Mouse (Mus musculus) sigmoid colon, adult 10 weeks (tissue): ENCODE results near the gene Vmn1r212. TPM values are rescaled to one million over a fixed set of nuclear protein-coding genes. Genes with fewer than 3 reads are reported as not detected.

ENCODE experiments used
- polyA plus RNA-seq: library from polyadenylated mRNA; stranded (reverse); fragments of 350-450 nt; fragmentation: Illumina TruSeq; extraction: RNeasy Lipid Tissue Mini Kit (QIAGEN cat#74804); gene quantifications from one replicate; pipeline ENCODE4 v1.2.3, GENCODE M21; 2014; ENCODE audit warnings: low read depth, low replicate concordance

Gene Vmn1r212
- not detected for polyA plus RNA-seq

DNA sequence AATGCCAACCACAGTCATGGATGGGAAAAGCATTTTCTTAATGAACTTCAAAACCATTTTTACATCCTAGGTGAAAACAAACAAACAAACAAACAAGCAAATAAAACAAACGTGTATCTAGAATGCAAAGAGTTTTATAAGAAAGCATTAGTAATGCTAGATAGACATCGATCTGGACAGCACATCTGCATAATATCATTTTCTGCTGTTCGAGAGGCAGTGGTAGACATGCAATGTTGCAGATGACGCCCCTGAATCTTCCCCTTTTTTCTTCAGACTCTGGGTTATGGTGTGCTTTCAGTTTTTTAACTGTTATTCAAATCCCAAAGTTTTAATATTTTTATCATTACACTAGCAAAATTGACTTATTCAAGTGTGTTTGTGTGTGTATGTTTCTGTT, at the start of gene Vmn1r212:
Vmn1r212 (minus strand) TSS at position 101 of the 400 bp plus-strand sequence.

DNA sequence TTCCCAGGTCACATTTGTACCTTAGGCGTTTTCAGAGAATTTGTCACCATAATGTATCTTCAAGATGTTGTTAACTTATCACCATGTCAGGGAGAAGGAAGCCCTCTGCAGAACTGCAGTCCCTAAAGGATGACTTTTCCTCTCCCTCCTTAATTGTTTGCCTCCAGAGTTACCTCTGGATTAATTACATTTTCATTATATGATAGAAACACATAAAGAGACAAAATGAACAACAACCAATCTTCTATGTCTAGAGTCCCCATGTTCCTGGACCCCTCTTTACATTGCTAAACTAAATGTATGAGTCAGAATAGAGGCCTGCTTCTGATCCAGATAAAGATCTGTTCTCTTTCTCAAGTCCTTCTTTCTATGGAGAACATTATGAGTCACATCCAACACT, 26.5 kb downstream of the Vmn1r212 start, which contains the start of gene Vmn1r211:
Vmn1r211 (minus strand) TSS at position 101 of the 400 bp plus-strand sequence.

Other genes starting within 250 kb of the Vmn1r212 start
- not detected for gene Vmn1r207-ps, start 154.6 kb downstream of the Vmn1r212 start, polyA plus RNA-seq
- gene Vmn1r208, start 106.8 kb downstream of the Vmn1r212 start, polyA plus RNA-seq, result not detected
- gene Vmn1r209, start 74.5 kb downstream of the Vmn1r212 start, polyA plus RNA-seq, result not detected
- not detected for gene Vmn1r210, start 52.9 kb downstream of the Vmn1r212 start, polyA plus RNA-seq
- not detected for gene Vmn1r211, start 26.6 kb downstream of the Vmn1r212 start, polyA plus RNA-seq
- not detected for gene Vmn1r213, start 123.5 kb upstream of the Vmn1r212 start, polyA plus RNA-seq
- not detected for gene Vmn1r214, start 146.2 kb upstream of the Vmn1r212 start, polyA plus RNA-seq
- not detected for gene Vmn1r215, start 183.8 kb upstream of the Vmn1r212 start, polyA plus RNA-seq
- not detected for gene Vmn1r217, start 234.0 kb upstream of the Vmn1r212 start, polyA plus RNA-seq
- gene Vmn1r218, start 248.9 kb upstream of the Vmn1r212 start, polyA plus RNA-seq, result not detected